Mouse (Mus musculus): ENCODE data around the gene Cspg4. TPM values are rescaled to one million over a fixed set of nuclear protein-coding genes. Genes with fewer than 3 reads are reported as not detected.

Gene Cspg4
- polyA plus RNA-seq, 1 experiment from 2014 or later: 8.1 TPM

GRCm38 (mm10) chr9:56865673-56866400, 1.0 kb downstream of the Cspg4 start:
- peak overlapping the region; percentile 48 for H3K4me2 ChIP-seq

GRCm38 (mm10) chr9:56866430-56866829, 1.6 kb downstream of the Cspg4 start:
- Histone ChIP-seq H3K27ac (replicated peaks) (no peak overlapping the region), H3K9ac (no peak overlapping the region), H3K27me3 (peaks cover 21% of the 10 kb centered on the region), H3K36me3 (no peaks in the 10 kb centered on the region), H3K4me1 (replicated peaks) (peaks cover 26% of the 10 kb centered on the region), H3K4me3 (peak overlapping the region; percentile 26; the same call in 1 of the 2 replicates), H3K9me3 (no peaks in the 10 kb centered on the region), H3K4me2 (peak overlapping the region; percentile 48)
- ATAC-seq (ENCODE audit: low FRiP score, low read depth): no peak
- WGBS: 85% methylated on average over 5 of the region's 5 CpGs

More at GRCm38 (mm10) chr9:56865673-56866400, 1.0 kb downstream of the Cspg4 start:
- Histone ChIP-seq H3K9ac (no peak overlapping the region), H3K9me3 (no peaks in the 10 kb centered on the region), H3K4me3 (peak overlapping the region; percentile 26), H3K36me3 (no peaks in the 10 kb centered on the region), H3K27me3 (peaks cover 21% of the 10 kb centered on the region), H3K27ac (replicated peaks) (no peak overlapping the region), H3K4me1 (replicated peaks) (peaks cover 26% of the 10 kb centered on the region)
- WGBS: 77% methylated on average over 11 of the region's 11 CpGs
- ATAC-seq (ENCODE audit: low FRiP score, low read depth): no peak

GRCm38 (mm10) chr9:56868292-56868691, 3.5 kb downstream of the Cspg4 start:
- H3K4me2 ChIP-seq: peak overlapping the region; percentile 15
- no peak overlapping the region for H3K4me3 ChIP-seq
- H3K36me3 ChIP-seq: no peaks in the 10 kb centered on the region
- H3K27ac ChIP-seq (replicated peaks): peak overlapping the region; percentile 43
- no peak overlapping the region for H3K9ac ChIP-seq
- peak; percentile 86 for ATAC-seq (ENCODE audit: low FRiP score, low read depth)
- peaks cover 21% of the 10 kb centered on the region for H3K27me3 ChIP-seq
- peaks cover 26% of the 10 kb centered on the region for H3K4me1 ChIP-seq (replicated peaks)
- 40% methylated on average over 6 of the region's 6 CpGs for WGBS
- no peaks in the 10 kb centered on the region for H3K9me3 ChIP-seq

GRCm38 (mm10) chr9:56869552-56869951, 4.7 kb downstream of the Cspg4 start:
- H3K4me1 ChIP-seq (replicated peaks): peaks cover 19% of the 10 kb centered on the region
- no peaks in the 10 kb centered on the region for H3K36me3 ChIP-seq
- peaks cover 10% of the 10 kb centered on the region; the same call in 1 of the 2 replicates for H3K27me3 ChIP-seq
- H3K4me2 ChIP-seq: no peak overlapping the region
- 73% methylated on average over 13 of the region's 13 CpGs for WGBS
- no peak overlapping the region for H3K9ac ChIP-seq
- H3K4me3 ChIP-seq: no peak overlapping the region
- H3K9me3 ChIP-seq: no peaks in the 10 kb centered on the region
- ATAC-seq (ENCODE audit: low FRiP score, low read depth): no peak
- H3K27ac ChIP-seq (replicated peaks): no peak overlapping the region

DNA sequence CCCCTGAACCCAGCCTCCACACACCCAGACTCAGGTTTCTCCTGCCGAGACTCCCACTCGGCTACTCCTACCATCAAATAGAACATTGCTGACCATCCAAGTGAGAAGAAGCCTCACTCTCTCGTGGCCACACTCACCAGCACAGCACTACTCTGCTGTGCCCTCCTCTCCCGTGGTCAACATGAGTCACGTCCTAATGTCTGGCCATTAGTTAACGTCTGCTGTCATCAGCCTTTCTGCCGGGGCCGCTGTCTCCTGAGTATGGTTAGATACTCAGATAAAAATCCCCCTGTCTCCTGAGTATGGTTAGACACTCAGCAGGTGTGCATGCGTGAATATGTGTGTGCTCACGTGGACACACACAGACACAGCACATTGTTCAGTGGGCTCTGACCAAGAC, 5.9 kb downstream of the Cspg4 start:
- Histone ChIP-seq H3K27ac (replicated peaks) (no peak overlapping the region), H3K27me3 (peaks cover 1% of the 10 kb centered on the region; the same call in 1 of the 2 replicates), H3K4me2 (no peak overlapping the region), H3K9me3 (no peaks in the 10 kb centered on the region), H3K36me3 (no peaks in the 10 kb centered on the region), H3K9ac (no peak overlapping the region), H3K4me3 (no peak overlapping the region), H3K4me1 (replicated peaks) (peaks cover 13% of the 10 kb centered on the region)
- ATAC-seq (ENCODE audit: low FRiP score, low read depth): no peak
- WGBS: 72% methylated on average over 10 of the region's 10 CpGs

GRCm38 (mm10) chr9:56871191-56871590, 6.4 kb downstream of the Cspg4 start:
- no peak overlapping the region for H3K4me3 ChIP-seq
- no peak overlapping the region for H3K9ac ChIP-seq
- H3K27me3 ChIP-seq: no peaks in the 10 kb centered on the region
- H3K4me2 ChIP-seq: no peak overlapping the region
- no peak for ATAC-seq (ENCODE audit: low FRiP score, low read depth)
- H3K9me3 ChIP-seq: no peaks in the 10 kb centered on the region
- WGBS: 47% methylated on average over 5 of the region's 5 CpGs
- no peak overlapping the region for H3K27ac ChIP-seq (replicated peaks)
- peaks cover 13% of the 10 kb centered on the region for H3K4me1 ChIP-seq (replicated peaks)
- no peaks in the 10 kb centered on the region for H3K36me3 ChIP-seq

GRCm38 (mm10) chr9:56872105-56872903, 7.5 kb downstream of the Cspg4 start:
- no peaks in the 10 kb centered on the region for H3K36me3 ChIP-seq
- WGBS: 79% methylated on average over 5 of the region's 5 CpGs
- H3K9me3 ChIP-seq: no peaks in the 10 kb centered on the region
- ATAC-seq (ENCODE audit: low FRiP score, low read depth): no peak
- no peaks in the 10 kb centered on the region for H3K27me3 ChIP-seq
- H3K9ac ChIP-seq: no peak overlapping the region
- peaks cover 22% of the 10 kb centered on the region for H3K4me1 ChIP-seq (replicated peaks)
- no peak overlapping the region for H3K4me3 ChIP-seq
- H3K4me2 ChIP-seq: no peak overlapping the region
- H3K27ac ChIP-seq (replicated peaks): no peak overlapping the region

- Histone ChIP-seq H3K9ac (no peak overlapping the region), H3K27ac (replicated peaks) (no peak overlapping the region), H3K36me3 (no peaks in the 10 kb centered on the region), H3K4me1 (replicated peaks) (peaks cover 18% of the 10 kb centered on the region), H3K27me3 (no peaks in the 10 kb centered on the region), H3K4me3 (no peak overlapping the region), H3K4me2 (no peak overlapping the region), H3K9me3 (no peaks in the 10 kb centered on the region)
- 82% methylated on average over 1 of the region's 1 CpGs for WGBS
- no peak for ATAC-seq (ENCODE audit: low FRiP score, low read depth)
Observed at GRCm38 (mm10) chr9:56873097-56873496, 8.3 kb downstream of the Cspg4 start.

DNA sequence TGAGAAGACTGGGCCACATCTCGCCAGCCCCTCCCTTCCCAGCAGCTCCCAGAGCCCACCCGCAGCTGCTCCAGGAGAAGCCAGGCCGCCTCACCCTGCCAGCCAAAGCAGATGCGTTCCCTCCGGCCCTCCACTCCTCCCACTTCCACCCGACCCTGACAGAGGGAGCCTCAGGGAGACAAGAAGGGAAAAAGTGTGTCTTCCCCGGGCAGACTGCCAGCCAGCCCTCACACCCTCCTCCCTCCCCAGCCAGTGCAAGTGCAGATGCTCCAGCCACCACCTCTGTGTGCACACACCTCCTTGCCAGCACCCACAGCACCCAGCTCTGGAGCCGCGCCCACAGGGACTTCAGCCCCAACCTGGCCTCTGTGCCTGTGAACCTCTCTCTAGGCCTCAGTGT, 12.0 kb downstream of the Cspg4 start:
- Histone ChIP-seq H3K27ac (replicated peaks) (0 out of 2 replicates have a peak overlapping the region, but pooled peaks have one; percentile 24), H3K4me1 (replicated peaks) (peaks cover 11% of the 10 kb centered on the region), H3K4me2 (no peak overlapping the region), H3K4me3 (no peak overlapping the region), H3K27me3 (no peaks in the 10 kb centered on the region), H3K36me3 (no peaks in the 10 kb centered on the region), H3K9ac (no peak overlapping the region), H3K9me3 (no peaks in the 10 kb centered on the region)
- 35% methylated on average over 9 of the region's 9 CpGs for WGBS
- no peak for ATAC-seq (ENCODE audit: low FRiP score, low read depth)

DNA sequence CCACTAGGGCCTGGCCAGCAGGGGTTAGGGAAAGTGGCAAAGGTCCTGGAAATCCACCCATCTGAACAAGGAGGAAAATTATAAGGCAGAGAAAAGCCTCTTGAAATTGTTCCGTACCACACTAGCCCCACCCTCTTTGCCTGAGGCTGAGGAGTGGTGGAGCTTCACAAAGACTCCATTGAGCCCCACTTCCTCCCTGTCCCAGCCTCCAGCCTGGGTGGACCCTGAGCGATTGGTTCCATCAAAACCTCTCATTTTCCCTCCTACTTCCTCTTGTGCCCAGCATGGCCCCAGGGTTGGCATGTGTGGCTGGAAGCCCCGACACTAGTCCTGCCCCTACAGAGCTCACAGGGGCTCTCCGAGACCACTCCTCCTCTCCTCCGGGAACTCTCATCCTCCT, 12.5 kb downstream of the Cspg4 start:
- H3K27me3 ChIP-seq: no peaks in the 10 kb centered on the region
- H3K4me1 ChIP-seq (replicated peaks): peaks cover 16% of the 10 kb centered on the region
- 0 out of 2 replicates have a peak overlapping the region, but pooled peaks have one; percentile 24 for H3K27ac ChIP-seq (replicated peaks)
- no peaks in the 10 kb centered on the region for H3K36me3 ChIP-seq
- no peak overlapping the region for H3K4me2 ChIP-seq
- ATAC-seq (ENCODE audit: low FRiP score, low read depth): no peak
- H3K9me3 ChIP-seq: no peaks in the 10 kb centered on the region
- H3K9ac ChIP-seq: no peak overlapping the region
- 79% methylated on average over 5 of the region's 5 CpGs for WGBS
- no peak overlapping the region for H3K4me3 ChIP-seq

DNA sequence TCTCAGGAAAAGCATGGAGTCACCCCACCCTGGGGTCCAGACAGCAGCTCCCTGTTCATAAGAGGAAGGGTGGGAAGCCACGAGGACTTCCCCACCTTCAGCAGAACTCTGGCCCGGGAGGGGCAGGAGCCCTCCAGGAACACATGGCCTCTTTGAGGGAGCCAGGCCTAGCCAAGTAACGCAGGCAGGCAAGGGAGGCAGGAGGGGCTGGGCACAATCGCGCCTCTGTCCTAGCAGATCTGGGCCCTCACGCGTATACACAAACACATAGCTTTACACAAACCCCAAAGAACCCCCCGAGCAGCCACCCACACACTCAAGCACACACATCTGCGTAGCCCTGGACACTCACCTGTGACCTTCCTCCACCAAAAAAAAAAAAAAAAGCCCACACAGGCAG, 16.0 kb downstream of the Cspg4 start:
- Histone ChIP-seq H3K4me3 (no peak overlapping the region), H3K27me3 (no peaks in the 10 kb centered on the region), H3K4me1 (replicated peaks) (peaks cover 21% of the 10 kb centered on the region), H3K36me3 (no peaks in the 10 kb centered on the region), H3K9ac (no peak overlapping the region), H3K9me3 (no peaks in the 10 kb centered on the region), H3K4me2 (no peak overlapping the region), H3K27ac (replicated peaks) (peak overlapping the region; percentile 20)
- WGBS: 69% methylated on average over 9 of the region's 9 CpGs
- no peak for ATAC-seq (ENCODE audit: low FRiP score, low read depth)

GRCm38 (mm10) chr9:56881539-56882082, 16.8 kb downstream of the Cspg4 start:
- Histone ChIP-seq H3K4me1 (replicated peaks) (peaks cover 17% of the 10 kb centered on the region), H3K9me3 (no peaks in the 10 kb centered on the region), H3K27ac (replicated peaks) (peak overlapping the region; percentile 42), H3K27me3 (no peaks in the 10 kb centered on the region), H3K4me2 (no peak overlapping the region), H3K9ac (no peak overlapping the region), H3K36me3 (no peaks in the 10 kb centered on the region), H3K4me3 (no peak overlapping the region)
- ATAC-seq (ENCODE audit: low FRiP score, low read depth): 0 out of 2 replicates have a peak, but pooled peaks have one; percentile 31
- 88% methylated on average over 3 of the region's 3 CpGs for WGBS

Data from hindbrain, embryonic 15.5 days (tissue).